Mouse (Mus musculus): ENCODE data around the gene Ddx46. TPM values are rescaled to one million over a fixed set of nuclear protein-coding genes. Genes with fewer than 3 reads are reported as not detected.

The Ddx46 gene
- polyA plus RNA-seq, 2 experiments, result 33.0 to 48.7 TPM

GRCm38 (mm10) chr13:55596802-55597201 lies 38.0 kb upstream of the Ddx46 start:
- H3K27me3 ChIP-seq (ENCODE audit: control insufficient read depth, insufficient read depth, low read length), result no peaks in the 10 kb centered on the region
- 93% methylated on average over 12 of the region's 12 CpGs for WGBS
- no peak for DNase-seq (ENCODE audit: low spot score)
- TF ChIP-seq POLR2A (IDR thresholded peaks at IDR 0.05; ENCODE audit: borderline replicate concordance, extremely low read depth, insufficient read depth, insufficient read length), result no peak
- H3K36me3 ChIP-seq (ENCODE audit: control insufficient read depth, insufficient read depth, low read length), result peaks cover 39% of the 10 kb centered on the region
- no peak for ATAC-seq (ENCODE audit: low FRiP score, low read depth)
- H3K9me3 ChIP-seq (ENCODE audit: control insufficient read depth, low read length), result no peaks in the 10 kb centered on the region
- H3K4me2 ChIP-seq (replicated peaks; ENCODE audit: low read depth, low read length, severe bottlenecking), result no peak overlapping the region
- H3K4me3 ChIP-seq (replicated peaks; ENCODE audit: low read length), result no peak overlapping the region
- H3K4me1 ChIP-seq (ENCODE audit: control insufficient read depth, insufficient read depth, low read length), result peaks cover 19% of the 10 kb centered on the region
- no peak overlapping the region for H3K9ac ChIP-seq (ENCODE audit: low read depth, low read length, severe bottlenecking)
- no peak overlapping the region for H3K27ac ChIP-seq (replicated peaks; ENCODE audit: low read depth, low read length)

GRCm38 (mm10) chr13:55599566-55600540 lies 35.0 kb upstream of the Ddx46 start, which contains the start of gene B4galt7:
Gene B4galt7 (plus strand): TSS chr13:55599896.
- Histone ChIP-seq H3K27ac (replicated peaks; ENCODE audit: low read depth, low read length) (no peak within 1 kb of the TSS), H3K27me3 (ENCODE audit: control insufficient read depth, insufficient read depth, low read length) (no peaks in the 10 kb centered on the region), H3K4me2 (replicated peaks; ENCODE audit: low read depth, low read length, severe bottlenecking) (peak within 1 kb of the TSS; percentile 48), H3K36me3 (ENCODE audit: control insufficient read depth, insufficient read depth, low read length) (peaks cover 44% of the 10 kb centered on the region), H3K9me3 (ENCODE audit: control insufficient read depth, low read length) (no peaks in the 10 kb centered on the region), H3K4me3 (replicated peaks; ENCODE audit: low read length) (peak within 1 kb of the TSS; percentile 75), H3K4me1 (ENCODE audit: control insufficient read depth, insufficient read depth, low read length) (0 out of 2 replicates have a peak, but pooled peaks cover 8% of the 10 kb centered on the region), H3K9ac (ENCODE audit: low read depth, low read length, severe bottlenecking) (peak within 1 kb of the TSS; percentile 77)
- DNase-seq (ENCODE audit: low spot score) (peak; percentile 67), ATAC-seq (ENCODE audit: low FRiP score, low read depth) (peak; percentile 87)
- 9% methylated on average over 51 of the region's 51 CpGs for WGBS
- 0 out of 2 replicates have a peak, but pooled peaks have one; percentile 29 for TF ChIP-seq POLR2A (IDR thresholded peaks at IDR 0.05; ENCODE audit: borderline replicate concordance, extremely low read depth, insufficient read depth, insufficient read length)

GRCm38 (mm10) chr13:55600657-55601056 lies 34.2 kb upstream of the Ddx46 start:
- no peak for ATAC-seq (ENCODE audit: low FRiP score, low read depth)
- Histone ChIP-seq H3K9ac (ENCODE audit: low read depth, low read length, severe bottlenecking) (peak overlapping the region; percentile 77), H3K9me3 (ENCODE audit: control insufficient read depth, low read length) (no peaks in the 10 kb centered on the region), H3K4me3 (replicated peaks; ENCODE audit: low read length) (peak overlapping the region; percentile 75), H3K27me3 (ENCODE audit: control insufficient read depth, insufficient read depth, low read length) (no peaks in the 10 kb centered on the region), H3K36me3 (ENCODE audit: control insufficient read depth, insufficient read depth, low read length) (peaks cover 39% of the 10 kb centered on the region), H3K4me1 (ENCODE audit: control insufficient read depth, insufficient read depth, low read length) (0 out of 2 replicates have a peak, but pooled peaks cover 8% of the 10 kb centered on the region), H3K4me2 (replicated peaks; ENCODE audit: low read depth, low read length, severe bottlenecking) (peak overlapping the region; percentile 48), H3K27ac (replicated peaks; ENCODE audit: low read depth, low read length) (no peak overlapping the region)
- TF ChIP-seq POLR2A (IDR thresholded peaks at IDR 0.05; ENCODE audit: borderline replicate concordance, extremely low read depth, insufficient read depth, insufficient read length), result no peak
- no peak for DNase-seq (ENCODE audit: low spot score)
- 17% methylated on average over 9 of the region's 9 CpGs for WGBS

GRCm38 (mm10) chr13:55601611-55602010 lies 33.2 kb upstream of the Ddx46 start:
- 9% methylated on average over 3 of the region's 3 CpGs for WGBS
- TF ChIP-seq POLR2A (IDR thresholded peaks at IDR 0.05; ENCODE audit: borderline replicate concordance, extremely low read depth, insufficient read depth, insufficient read length), result no peak
- ATAC-seq (ENCODE audit: low FRiP score, low read depth) (no peak), DNase-seq (ENCODE audit: low spot score) (peak; percentile 90)
- Histone ChIP-seq H3K4me2 (replicated peaks; ENCODE audit: low read depth, low read length, severe bottlenecking) (no peak overlapping the region), H3K9ac (ENCODE audit: low read depth, low read length, severe bottlenecking) (no peak overlapping the region), H3K27ac (replicated peaks; ENCODE audit: low read depth, low read length) (no peak overlapping the region), H3K4me3 (replicated peaks; ENCODE audit: low read length) (no peak overlapping the region), H3K27me3 (ENCODE audit: control insufficient read depth, insufficient read depth, low read length) (no peaks in the 10 kb centered on the region), H3K36me3 (ENCODE audit: control insufficient read depth, insufficient read depth, low read length) (peaks cover 36% of the 10 kb centered on the region), H3K9me3 (ENCODE audit: control insufficient read depth, low read length) (no peaks in the 10 kb centered on the region), H3K4me1 (ENCODE audit: control insufficient read depth, insufficient read depth, low read length) (0 out of 2 replicates have a peak, but pooled peaks cover 8% of the 10 kb centered on the region)

- no peaks in the 10 kb centered on the region for H3K9me3 ChIP-seq (ENCODE audit: control insufficient read depth, low read length)
- ATAC-seq (ENCODE audit: low FRiP score, low read depth) (no peak), DNase-seq (ENCODE audit: low spot score) (no peak)
- no peak overlapping the region for H3K4me3 ChIP-seq (replicated peaks; ENCODE audit: low read length)
- no peak overlapping the region for H3K9ac ChIP-seq (ENCODE audit: low read depth, low read length, severe bottlenecking)
- TF ChIP-seq POLR2A (IDR thresholded peaks at IDR 0.05; ENCODE audit: borderline replicate concordance, extremely low read depth, insufficient read depth, insufficient read length), result no peak
- H3K27ac ChIP-seq (replicated peaks; ENCODE audit: low read depth, low read length), result no peak overlapping the region
- peaks cover 49% of the 10 kb centered on the region for H3K36me3 ChIP-seq (ENCODE audit: control insufficient read depth, insufficient read depth, low read length)
- 88% methylated on average over 2 of the region's 3 CpGs for WGBS
- H3K4me2 ChIP-seq (replicated peaks; ENCODE audit: low read depth, low read length, severe bottlenecking), result no peak overlapping the region
- H3K27me3 ChIP-seq (ENCODE audit: control insufficient read depth, insufficient read depth, low read length), result no peaks in the 10 kb centered on the region
- H3K4me1 ChIP-seq (ENCODE audit: control insufficient read depth, insufficient read depth, low read length), result 0 out of 2 replicates have a peak, but pooled peaks cover 8% of the 10 kb centered on the region
These were observed 30.2 kb upstream of the Ddx46 start for GRCm38 (mm10) chr13:55604606-55605005.

Data from limb, embryonic 14.5 days (tissue).